Mouse (Mus musculus): ENCODE results near the gene Mtmr4. TPM values are rescaled to one million over a fixed set of nuclear protein-coding genes. Genes with fewer than 3 reads are reported as not detected.

Mtmr4 gene
- polyA plus RNA-seq, 1 experiment from 2014 or later: 41.7 TPM

GRCm38 (mm10) chr11:87592713-87593598, 994 bp downstream of the Mtmr4 start:
- peak overlapping the region; percentile 96 for H3K27ac ChIP-seq (ENCODE audit: low read length)

DNA sequence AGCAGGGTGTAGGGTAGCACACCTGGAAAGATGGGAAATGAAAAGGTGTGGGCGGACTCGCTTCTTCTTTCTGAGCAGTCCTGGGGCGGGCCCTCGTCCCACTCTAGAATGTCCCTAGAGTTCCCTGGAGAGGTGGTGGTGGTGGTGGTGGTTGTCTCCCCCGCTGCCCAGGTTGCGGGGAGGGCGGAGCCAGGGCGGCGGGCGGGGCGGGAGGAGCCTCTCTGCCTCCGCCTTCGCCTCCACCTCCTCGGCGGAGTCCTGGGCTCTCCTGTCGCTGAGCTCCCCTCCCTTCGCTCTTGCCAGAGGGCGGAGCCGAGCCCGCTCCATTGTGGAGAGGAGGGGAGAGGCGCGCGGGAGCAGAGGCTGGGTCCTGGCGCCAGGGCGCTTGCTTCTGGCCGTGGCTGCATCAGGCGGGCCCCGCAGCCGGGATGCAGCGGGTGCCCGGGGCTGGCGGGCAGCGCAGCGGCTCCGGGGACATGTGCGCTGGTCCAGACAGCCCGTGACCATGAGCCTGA, 3.4 kb downstream of the Mtmr4 start:
- H3K4me1 ChIP-seq (ENCODE audit: insufficient read depth, low read length): peaks cover 41% of the 10 kb centered on the region
- H3K9me3 ChIP-seq (ENCODE audit: low read length): no peaks in the 10 kb centered on the region
- H3K4me3 ChIP-seq (ENCODE audit: low read length): peak overlapping the region; percentile 73
- ATAC-seq (ENCODE audit: low FRiP score, low TSS enrichment): peak; percentile 62
- WGBS: 0% methylated on average over 32 of the region's 37 CpGs
- no peaks in the 10 kb centered on the region for H3K27me3 ChIP-seq (ENCODE audit: insufficient read depth, low read length)
- peak overlapping the region; percentile 92 for H3K4me2 ChIP-seq (replicated peaks; ENCODE audit: low read depth, low read length)
- peak overlapping the region; percentile 82 for H3K9ac ChIP-seq (replicated peaks; ENCODE audit: low read length)
- peaks cover 33% of the 10 kb centered on the region for H3K36me3 ChIP-seq (ENCODE audit: insufficient read depth, low read length)
- H3K27ac ChIP-seq (ENCODE audit: low read length): peak overlapping the region; percentile 71

More at GRCm38 (mm10) chr11:87592713-87593598, 994 bp downstream of the Mtmr4 start:
- peak overlapping the region; percentile 92 for H3K9ac ChIP-seq (replicated peaks; ENCODE audit: low read length)
- ATAC-seq (ENCODE audit: low FRiP score, low TSS enrichment): no peak
- peaks cover 9% of the 10 kb centered on the region for H3K36me3 ChIP-seq (ENCODE audit: insufficient read depth, low read length)
- 30% methylated on average over 13 of the region's 13 CpGs for WGBS
- H3K4me1 ChIP-seq (ENCODE audit: insufficient read depth, low read length): peaks cover 52% of the 10 kb centered on the region
- H3K4me3 ChIP-seq (ENCODE audit: low read length): peak overlapping the region; percentile 86
- H3K9me3 ChIP-seq (ENCODE audit: low read length): no peaks in the 10 kb centered on the region
- no peaks in the 10 kb centered on the region for H3K27me3 ChIP-seq (ENCODE audit: insufficient read depth, low read length)
- H3K4me2 ChIP-seq (replicated peaks; ENCODE audit: low read depth, low read length): peak overlapping the region; percentile 91

GRCm38 (mm10) chr11:87595976-87596375, 4.0 kb downstream of the Mtmr4 start:
- Histone ChIP-seq H3K27me3 (ENCODE audit: insufficient read depth, low read length) (no peaks in the 10 kb centered on the region), H3K27ac (ENCODE audit: low read length) (peak overlapping the region; percentile 71), H3K4me1 (ENCODE audit: insufficient read depth, low read length) (peaks cover 36% of the 10 kb centered on the region), H3K36me3 (ENCODE audit: insufficient read depth, low read length) (peaks cover 39% of the 10 kb centered on the region), H3K4me3 (ENCODE audit: low read length) (peak overlapping the region; percentile 73), H3K4me2 (replicated peaks; ENCODE audit: low read depth, low read length) (peak overlapping the region; percentile 92), H3K9me3 (ENCODE audit: low read length) (no peaks in the 10 kb centered on the region), H3K9ac (replicated peaks; ENCODE audit: low read length) (peak overlapping the region; percentile 82)
- no peak for ATAC-seq (ENCODE audit: low FRiP score, low TSS enrichment)
- 5% methylated on average over 7 of the region's 7 CpGs for WGBS

DNA sequence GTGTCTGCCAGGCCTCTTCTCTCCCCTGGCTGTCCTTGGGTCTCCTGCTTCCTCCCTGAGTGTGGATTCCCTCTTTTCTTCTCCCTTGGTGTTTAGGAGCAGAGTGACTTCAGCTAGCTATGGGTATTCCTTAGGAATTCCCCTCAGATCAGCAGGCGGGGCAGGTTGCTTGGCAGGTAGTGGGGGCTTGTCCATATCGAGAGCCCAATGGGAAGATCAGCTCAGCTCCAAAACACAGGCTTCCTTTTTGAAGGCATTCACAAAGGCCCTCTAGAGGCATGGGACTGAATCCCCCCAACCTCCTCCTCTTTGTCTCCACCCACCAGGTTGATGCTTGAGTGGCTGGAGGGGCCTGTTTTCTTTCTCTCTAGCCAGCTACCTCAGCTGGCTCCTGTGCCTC, 4.5 kb downstream of the Mtmr4 start:
- peaks cover 36% of the 10 kb centered on the region for H3K4me1 ChIP-seq (ENCODE audit: insufficient read depth, low read length)
- H3K27ac ChIP-seq (ENCODE audit: low read length): peak overlapping the region; percentile 15; the same call in 1 of the 2 replicates
- no peaks in the 10 kb centered on the region for H3K27me3 ChIP-seq (ENCODE audit: insufficient read depth, low read length)
- H3K36me3 ChIP-seq (ENCODE audit: insufficient read depth, low read length): peaks cover 42% of the 10 kb centered on the region
- H3K4me2 ChIP-seq (replicated peaks; ENCODE audit: low read depth, low read length): peak overlapping the region; percentile 92
- no peak for ATAC-seq (ENCODE audit: low FRiP score, low TSS enrichment)
- peak overlapping the region; percentile 82 for H3K9ac ChIP-seq (replicated peaks; ENCODE audit: low read length)
- 33% methylated on average over 2 of the region's 2 CpGs for WGBS
- peak overlapping the region; percentile 73 for H3K4me3 ChIP-seq (ENCODE audit: low read length)
- H3K9me3 ChIP-seq (ENCODE audit: low read length): no peaks in the 10 kb centered on the region

DNA sequence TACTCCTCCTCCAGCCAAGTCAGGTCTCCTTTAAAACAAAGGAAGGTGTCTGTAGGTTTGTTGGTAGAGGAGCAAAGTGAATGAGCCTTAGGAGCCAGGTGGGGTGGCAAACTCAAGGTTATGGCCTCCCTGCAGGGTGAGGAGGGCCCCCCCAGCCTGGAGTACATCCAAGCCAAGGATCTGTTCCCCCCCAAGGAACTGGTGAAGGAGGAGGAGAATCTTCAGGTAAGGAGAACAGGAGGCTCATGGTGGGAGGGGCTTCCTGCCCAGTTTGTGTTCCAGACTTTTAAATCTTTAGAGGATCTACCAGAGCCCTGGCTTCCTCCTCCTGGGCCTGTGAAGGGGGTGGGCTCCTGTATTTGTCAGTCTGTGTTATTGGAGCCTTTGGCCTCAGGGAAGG, 5.1 kb downstream of the Mtmr4 start:
- ATAC-seq (ENCODE audit: low FRiP score, low TSS enrichment): no peak
- Histone ChIP-seq H3K4me3 (ENCODE audit: low read length) (no peak overlapping the region), H3K4me2 (replicated peaks; ENCODE audit: low read depth, low read length) (no peak overlapping the region), H3K36me3 (ENCODE audit: insufficient read depth, low read length) (peaks cover 48% of the 10 kb centered on the region), H3K4me1 (ENCODE audit: insufficient read depth, low read length) (peaks cover 36% of the 10 kb centered on the region), H3K27ac (ENCODE audit: low read length) (no peak overlapping the region), H3K9me3 (ENCODE audit: low read length) (no peaks in the 10 kb centered on the region), H3K9ac (replicated peaks; ENCODE audit: low read length) (no peak overlapping the region), H3K27me3 (ENCODE audit: insufficient read depth, low read length) (no peaks in the 10 kb centered on the region)

DNA sequence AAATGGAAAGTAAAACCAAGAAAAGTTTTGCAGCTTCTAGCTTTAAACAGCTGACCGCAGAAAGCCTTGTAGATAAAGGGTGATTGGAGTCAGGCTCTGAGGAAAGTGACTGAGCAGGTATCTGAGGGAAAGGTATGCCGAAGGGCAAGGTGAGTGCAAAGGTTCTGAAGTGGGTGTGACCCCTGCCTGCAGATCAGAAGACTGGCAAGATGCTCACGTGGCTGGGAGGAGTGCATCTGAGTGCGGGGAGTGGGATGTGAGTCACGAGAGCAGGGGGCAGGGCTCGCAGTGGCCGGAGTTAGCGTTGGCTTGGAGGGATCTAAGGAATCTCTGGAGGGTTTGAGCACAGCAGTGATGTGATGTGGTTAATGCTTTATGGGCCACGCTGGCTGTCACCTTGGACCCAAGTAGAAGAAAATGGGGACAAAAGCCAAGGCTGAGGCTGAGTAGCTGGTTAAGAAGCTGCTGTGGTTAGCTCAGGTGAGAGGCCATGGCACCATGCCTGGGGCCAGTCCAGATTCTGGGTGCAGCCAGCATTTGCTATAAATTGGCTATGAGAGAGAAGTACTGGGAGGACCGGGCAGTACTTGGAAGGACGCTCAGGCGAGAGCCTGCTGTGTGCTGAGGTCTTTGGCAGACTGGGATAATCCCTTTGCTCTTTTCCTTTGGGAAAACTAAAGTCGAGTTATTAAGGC, 7.6 kb downstream of the Mtmr4 start:
- ATAC-seq (ENCODE audit: low FRiP score, low TSS enrichment): no peak
- Histone ChIP-seq H3K4me2 (replicated peaks; ENCODE audit: low read depth, low read length) (no peak overlapping the region), H3K9ac (replicated peaks; ENCODE audit: low read length) (no peak overlapping the region), H3K4me1 (ENCODE audit: insufficient read depth, low read length) (peaks cover 17% of the 10 kb centered on the region), H3K9me3 (ENCODE audit: low read length) (no peaks in the 10 kb centered on the region), H3K4me3 (ENCODE audit: low read length) (no peak overlapping the region), H3K27ac (ENCODE audit: low read length) (no peak overlapping the region), H3K27me3 (ENCODE audit: insufficient read depth, low read length) (no peaks in the 10 kb centered on the region), H3K36me3 (ENCODE audit: insufficient read depth, low read length) (peaks cover 73% of the 10 kb centered on the region)
- 90% methylated on average over 13 of the region's 13 CpGs for WGBS

- Histone ChIP-seq H3K4me2 (replicated peaks; ENCODE audit: low read depth, low read length) (no peak overlapping the region), H3K36me3 (ENCODE audit: insufficient read depth, low read length) (peaks cover 81% of the 10 kb centered on the region), H3K4me3 (ENCODE audit: low read length) (no peak overlapping the region), H3K27me3 (ENCODE audit: insufficient read depth, low read length) (no peaks in the 10 kb centered on the region), H3K27ac (ENCODE audit: low read length) (no peak overlapping the region), H3K9ac (replicated peaks; ENCODE audit: low read length) (no peak overlapping the region), H3K4me1 (ENCODE audit: insufficient read depth, low read length) (peaks cover 13% of the 10 kb centered on the region), H3K9me3 (ENCODE audit: low read length) (no peaks in the 10 kb centered on the region)
- 89% methylated on average over 10 of the region's 10 CpGs for WGBS
- ATAC-seq (ENCODE audit: low FRiP score, low TSS enrichment): no peak
Measured at GRCm38 (mm10) chr11:87600322-87600853, 8.4 kb downstream of the Mtmr4 start.

DNA sequence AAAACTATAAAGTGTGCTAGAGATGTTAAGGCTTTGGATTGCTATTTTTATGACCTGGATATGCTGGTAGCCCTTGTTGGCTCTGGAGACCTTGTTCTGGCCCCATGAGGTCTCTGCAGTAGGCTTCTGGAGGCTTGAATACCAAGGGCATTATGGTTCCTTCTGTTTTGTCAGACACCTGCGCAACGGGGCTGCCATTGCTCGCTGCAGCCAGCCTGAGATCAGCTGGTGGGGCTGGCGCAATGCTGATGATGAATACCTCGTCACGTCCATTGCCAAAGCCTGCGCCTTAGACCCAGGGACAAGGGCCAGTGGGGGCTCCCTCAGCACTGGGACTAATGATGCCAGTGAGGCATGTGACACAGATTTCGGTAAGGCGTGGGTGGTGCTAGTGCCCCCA, 10.3 kb downstream of the Mtmr4 start:
- Histone ChIP-seq H3K9ac (replicated peaks; ENCODE audit: low read length) (no peak overlapping the region), H3K4me3 (ENCODE audit: low read length) (no peak overlapping the region), H3K27me3 (ENCODE audit: insufficient read depth, low read length) (no peaks in the 10 kb centered on the region), H3K36me3 (ENCODE audit: insufficient read depth, low read length) (peaks cover 92% of the 10 kb centered on the region), H3K27ac (ENCODE audit: low read length) (no peak overlapping the region), H3K4me1 (ENCODE audit: insufficient read depth, low read length) (no peaks in the 10 kb centered on the region), H3K4me2 (replicated peaks; ENCODE audit: low read depth, low read length) (no peak overlapping the region), H3K9me3 (ENCODE audit: low read length) (no peaks in the 10 kb centered on the region)
- WGBS: 92% methylated on average over 9 of the region's 9 CpGs
- ATAC-seq (ENCODE audit: low FRiP score, low TSS enrichment): no peak

- no peaks in the 10 kb centered on the region for H3K9me3 ChIP-seq (ENCODE audit: low read length)
- no peak overlapping the region for H3K4me2 ChIP-seq (replicated peaks; ENCODE audit: low read depth, low read length)
- H3K9ac ChIP-seq (replicated peaks; ENCODE audit: low read length): no peak overlapping the region
- WGBS: 92% methylated on average over 2 of the region's 2 CpGs
- H3K36me3 ChIP-seq (ENCODE audit: insufficient read depth, low read length): peaks cover 91% of the 10 kb centered on the region
- ATAC-seq (ENCODE audit: low FRiP score, low TSS enrichment): no peak
- no peak overlapping the region for H3K27ac ChIP-seq (ENCODE audit: low read length)
- H3K4me3 ChIP-seq (ENCODE audit: low read length): no peak overlapping the region
- no peaks in the 10 kb centered on the region for H3K4me1 ChIP-seq (ENCODE audit: insufficient read depth, low read length)
- H3K27me3 ChIP-seq (ENCODE audit: insufficient read depth, low read length): no peaks in the 10 kb centered on the region
Measured at GRCm38 (mm10) chr11:87603571-87603970, 11.6 kb downstream of the Mtmr4 start.

Measured in kidney, embryonic 16.5 days (tissue).